In genomic region chr11:32011867-32012603, GRCm38 (mm10) we compare ENCODE assay signal across 13 mouse cellular contexts. TPM values are rescaled to one million over a fixed set of nuclear protein-coding genes. Genes with fewer than 3 reads are reported as not detected.
DNase-seq lines count a peak whose midpoint lies in the region; ATAC-seq and TF ChIP-seq lines count a peak whose summit lies in the region.
"Had no signal": no experiment of that assay in that cellular context is flagged by ENCODE, and none has a peak within 500 bp of the region (broad histone marks: within the 10 kb centered on the region; RNA-seq: fewer than 3 reads in every experiment).

No protein-coding gene starts in this region.

- DNase-seq in midbrain, postnatal 0 days (ENCODE audit: low spot score) = no peak
- no peak for DNase-seq in heart, postnatal 25 days (ENCODE audit: low spot score)
- DNase-seq in kidney, adult 8-10 months = no peak
- DNase-seq in Muller cell, postnatal 12 days (ENCODE audit: inconsistent ontology term) = no peak
- DNase-seq: adrenal gland, adult 8-10 months; gastrocnemius, adult 2 months had no signal

- H3K27ac ChIP-seq in kidney, embryonic 15.5 days = 0 out of 2 replicates have a peak overlapping the region, but pooled peaks have one; percentile 18
- no peak overlapping the region; the same call in 1 of the 2 replicates for H3K27ac ChIP-seq in kidney, embryonic 16.5 days (ENCODE audit: low read length)
- H3K27ac ChIP-seq in midbrain, postnatal 0 days (ENCODE audit: low read depth, low read length) = peak overlapping the region; percentile 48
- H3K27ac ChIP-seq: gastrocnemius, adult 2 months had no signal

- ATAC-seq in kidney, embryonic 15.5 days (replicated peaks; ENCODE audit: low FRiP score) = no peak
- no peak for ATAC-seq in kidney, embryonic 16.5 days (ENCODE audit: low FRiP score, low TSS enrichment)
- peak; percentile 73 for ATAC-seq in CD4-positive, CD25-positive, alpha-beta regulatory T cell, adult 4 months
- ATAC-seq in hematopoietic stem cell, adult 5-6 weeks (replicated peaks in 1 of 2; ENCODE audit: insufficient read depth in 1 of 2, low FRiP score in 2 of 2, low TSS enrichment in 1 of 2, low read depth in 1 of 2, poor library complexity in 2 of 2, severe bottlenecking in 2 of 2) = peak; percentile 62 to 74; a peak in 3 of 4 replicates
- ATAC-seq in midbrain, postnatal 0 days (ENCODE audit: low FRiP score) = no peak

- no peak overlapping the region for H3K4me3 ChIP-seq in kidney, embryonic 15.5 days (replicated peaks)
- no peak overlapping the region for H3K4me3 ChIP-seq in kidney, embryonic 16.5 days (ENCODE audit: low read length)
- no peak overlapping the region for H3K4me3 ChIP-seq in midbrain, postnatal 0 days (ENCODE audit: low read depth, low read length)
- H3K4me3 ChIP-seq: gastrocnemius, adult 2 months had no signal

- peaks cover 14% of the 10 kb centered on the region for H3K4me1 ChIP-seq in kidney, embryonic 15.5 days
- peaks cover 17% of the 10 kb centered on the region for H3K4me1 ChIP-seq in kidney, embryonic 16.5 days (ENCODE audit: insufficient read depth, low read length)
- H3K4me1 ChIP-seq in midbrain, postnatal 0 days (ENCODE audit: insufficient read depth, low read length) = peaks cover 34% of the 10 kb centered on the region

- H3K9me3 ChIP-seq in kidney, embryonic 15.5 days (replicated peaks) = no peaks in the 10 kb centered on the region
- peaks cover 4% of the 10 kb centered on the region for H3K9me3 ChIP-seq in kidney, embryonic 16.5 days (ENCODE audit: low read length)
- no peaks in the 10 kb centered on the region for H3K9me3 ChIP-seq in midbrain, postnatal 0 days (ENCODE audit: low read length)

- H3K4me2 ChIP-seq in kidney, embryonic 15.5 days = no peak overlapping the region
- H3K4me2 ChIP-seq in kidney, embryonic 16.5 days (replicated peaks; ENCODE audit: low read depth, low read length) = no peak overlapping the region
- no peak overlapping the region for H3K4me2 ChIP-seq in midbrain, postnatal 0 days (ENCODE audit: low read depth, low read length, poor library complexity, severe bottlenecking)

- no peak overlapping the region for H3K9ac ChIP-seq in kidney, embryonic 15.5 days
- H3K9ac ChIP-seq in kidney, embryonic 16.5 days (replicated peaks; ENCODE audit: low read length) = no peak overlapping the region
- no peak overlapping the region for H3K9ac ChIP-seq in midbrain, postnatal 0 days (replicated peaks; ENCODE audit: low read length, poor library complexity, severe bottlenecking)

- intact Hi-C loops in heart, postnatal 25 days (cut with DNase I) = no loop called here

- 65% methylated on average over 9 of the region's 9 CpGs for WGBS in kidney, embryonic 15.5 days
- 60% methylated on average over 9 of the region's 9 CpGs for WGBS in kidney, embryonic 16.5 days
- WGBS in midbrain, postnatal 0 days = 63% methylated on average over 9 of the region's 9 CpGs

- H3K27me3 ChIP-seq in kidney, embryonic 15.5 days = no peaks in the 10 kb centered on the region
- H3K27me3 ChIP-seq in kidney, embryonic 16.5 days (ENCODE audit: insufficient read depth, low read length) = no peaks in the 10 kb centered on the region
- no peaks in the 10 kb centered on the region for H3K27me3 ChIP-seq in midbrain, postnatal 0 days (ENCODE audit: insufficient read depth, low read length)

- TF ChIP-seq CTCF in midbrain, postnatal 0 days (IDR thresholded peaks at IDR 0.05) = no peak

- no peaks in the 10 kb centered on the region for H3K36me3 ChIP-seq in kidney, embryonic 15.5 days
- H3K36me3 ChIP-seq in kidney, embryonic 16.5 days (ENCODE audit: insufficient read depth, low read length) = no peaks in the 10 kb centered on the region
- H3K36me3 ChIP-seq in midbrain, postnatal 0 days (ENCODE audit: insufficient read depth, low read length) = peaks cover 4% of the 10 kb centered on the region; the same call in 1 of the 2 replicates

RNA-seq across cellular contexts. Expression of gene Nsg2, which starts 11.8 kb away (rescaled TPM):
- polyA plus RNA-seq in kidney, embryonic 15.5 days (2015; fragmentation: Nextera tagmentation; extraction: Ambion mirVana) = 4.6 and 7.7 TPM in 2 replicates
- 5.9 and 8.4 TPM in 2 replicates for polyA plus RNA-seq in kidney, embryonic 16.5 days (2015; fragmentation: Nextera tagmentation; extraction: Ambion mirVana)
- polyA plus RNA-seq in CD4-positive, CD25-positive, alpha-beta regulatory T cell, adult 4 months (2017; shearing (Covaris generic)) = 10 to 100 TPM; 72.5 to 88.8 TPM
- 5.5 and 6.0 TPM in 2 replicates for total RNA-seq in hematopoietic stem cell, adult 5-6 weeks (2017)
- 1,042 and 1,173 TPM in 2 replicates for total RNA-seq in midbrain, postnatal 0 days (2014; rRNA removed)
- 641 and 644 TPM in 2 replicates for polyA plus RNA-seq in midbrain, postnatal 0 days (2015; fragmentation: Nextera tagmentation; extraction: Ambion mirVana)
- total RNA-seq in heart, postnatal 25 days (2021) = 1 to 10 TPM; 1.0 TPM
- total RNA-seq: gastrocnemius, adult 2 months had no signal

RNA-seq across cellular contexts. Expression of gene 4930524B15Rik, which starts 46.6 kb away (rescaled TPM):
- polyA plus RNA-seq in kidney, embryonic 15.5 days (2015; fragmentation: Nextera tagmentation; extraction: Ambion mirVana) = 0.12 and 0.15 TPM in 2 replicates
- polyA plus RNA-seq in kidney, embryonic 16.5 days (2015; fragmentation: Nextera tagmentation; extraction: Ambion mirVana) = 0.17 TPM in 1 of 2 replicates, not detected in the other
- polyA plus RNA-seq in CD4-positive, CD25-positive, alpha-beta regulatory T cell, adult 4 months (2017; shearing (Covaris generic)) = not detected
- total RNA-seq in hematopoietic stem cell, adult 5-6 weeks (2017) = not detected in 2 replicates
- total RNA-seq in midbrain, postnatal 0 days (2014; rRNA removed) = 0.94 TPM in 1 of 2 replicates, not detected in the other
- polyA plus RNA-seq in midbrain, postnatal 0 days (2015; fragmentation: Nextera tagmentation; extraction: Ambion mirVana) = 0.47 and 0.48 TPM in 2 replicates
- not detected for total RNA-seq in heart, postnatal 25 days (2021)
- total RNA-seq: adrenal gland, adult 8-10 months; gastrocnemius, adult 2 months; monocyte, adult 5-6 weeks had no signal
- polyA plus RNA-seq: embryonic facial prominence, embryonic 11.5 days; intestine, embryonic 14.5 days had no signal

Comparison
In these comparisons a context has a peak if more than half of its experiments do, and no peak if none do; other contexts are left out.
1. ATAC-seq: peak in CD4-positive, CD25-positive, alpha-beta regulatory T cell, adult 4 months (single experiment) and hematopoietic stem cell, adult 5-6 weeks (2 of 2); none in kidney, embryonic 15.5 days (single experiment), kidney, embryonic 16.5 days (single experiment) and midbrain, postnatal 0 days (single experiment).